Mouse (Mus musculus) E14TG2a.4 (cell line): ENCODE results near the gene Prr14.
"Not testable (repeated sequence)": the region's sequence is repeated elsewhere in the genome, so short reads cannot be mapped to it uniquely, and the experiment has no call there.

ENCODE experiments used
- H3K27me3 ChIP-seq: 2 replicates; pipeline ENCODE4 v1.6.1; 2014; ENCODE audit warnings: low read length, control low read depth; ENCODE audit not compliant: insufficient read depth
- H3K36me3 ChIP-seq: 2 replicates; pipeline ENCODE4 v1.6.1; 2014; ENCODE audit warnings: low read length, control low read depth; ENCODE audit not compliant: insufficient read depth
- H3K4me1 ChIP-seq: replicated peaks from 2 replicates; pipeline ENCODE4 v1.6.1; 2014; ENCODE audit warnings: low read depth, low read length, control low read depth
- H3K4me3 ChIP-seq: replicated peaks from 2 replicates; pipeline ENCODE4 v1.5.1; 2014; ENCODE audit warnings: mild to moderate bottlenecking, low read length
- H3K9me3 ChIP-seq: 2 replicates; pipeline ENCODE4 v1.6.1; 2014; ENCODE audit warnings: low read length, control low read depth
- CTCF ChIP-seq: conservative IDR thresholded peaks from 2 replicates; pipeline ENCODE4 v1.5.1; 2014; ENCODE audit warnings: low read length
- NANOG ChIP-seq: IDR thresholded peaks from 2 replicates; pipeline ENCODE4 v1.6.1; 2014; ENCODE audit warnings: borderline replicate concordance, low read length, mixed read lengths
- POU5F1 ChIP-seq: IDR thresholded peaks from 2 replicates; pipeline ENCODE4 v1.6.1; 2014; ENCODE audit warnings: low read length, borderline replicate concordance

Gene Prr14

DNA sequence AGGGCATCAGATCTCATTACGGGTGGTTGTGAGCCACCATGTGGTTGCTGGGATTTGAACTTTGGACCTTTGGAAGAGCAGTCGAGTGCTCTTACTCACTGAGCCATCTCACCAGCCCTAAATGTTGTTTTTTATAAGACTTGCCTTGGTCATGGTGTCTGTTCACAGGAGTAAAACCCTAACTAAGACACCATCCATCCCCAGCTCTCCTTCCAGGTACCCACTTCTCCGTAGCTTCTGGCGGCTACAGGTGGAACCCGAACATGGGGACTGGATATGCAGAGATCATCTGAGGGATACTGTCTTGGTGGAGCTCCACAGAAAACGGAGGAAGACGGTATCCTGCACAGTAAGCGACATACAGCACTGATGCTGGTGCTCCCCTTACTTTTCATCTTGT lies at the start of gene Prr14:
Gene Prr14 (plus strand): TSS at position 301 of the 400 bp plus-strand sequence.
- H3K4me3 ChIP-seq, H3K27me3 ChIP-seq, H3K4me1 ChIP-seq: not testable (repeated sequence)
- Histone ChIP-seq H3K36me3 (peaks cover 84% of the 10 kb centered on the region), H3K9me3 (peaks cover 83% of the 10 kb centered on the region)

DNA sequence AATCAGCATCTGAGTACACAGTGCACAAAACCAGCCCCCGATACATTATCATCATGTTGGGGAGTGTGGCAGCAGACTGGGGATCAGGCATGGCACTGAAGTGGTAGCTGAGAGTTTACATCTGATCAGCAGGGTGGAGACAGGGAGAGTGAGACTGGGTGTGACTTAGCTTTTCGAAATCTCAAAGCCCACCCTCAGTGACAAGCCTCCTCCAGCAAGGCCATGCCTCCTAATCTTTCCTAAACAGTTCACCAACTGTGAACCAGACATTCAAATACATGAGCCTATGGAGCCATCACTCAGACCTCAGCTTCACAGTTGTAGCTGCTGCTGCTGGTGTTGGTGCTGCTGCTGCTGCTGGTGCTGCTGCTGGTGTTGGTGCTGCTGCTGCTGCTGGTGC lies 48.0 kb upstream of the Prr14 start:
- H3K4me3 ChIP-seq, result no peak overlapping the region
- H3K4me1 ChIP-seq, result peaks cover 10% of the 10 kb centered on the region
- TF ChIP-seq CTCF, result no peak
- TF ChIP-seq NANOG, result no peak
- TF ChIP-seq POU5F1, result no peak
- peaks cover under 1% of the 10 kb centered on the region for H3K27me3 ChIP-seq
- H3K36me3 ChIP-seq, result no peaks in the 10 kb centered on the region
- no peaks in the 10 kb centered on the region for H3K9me3 ChIP-seq

DNA sequence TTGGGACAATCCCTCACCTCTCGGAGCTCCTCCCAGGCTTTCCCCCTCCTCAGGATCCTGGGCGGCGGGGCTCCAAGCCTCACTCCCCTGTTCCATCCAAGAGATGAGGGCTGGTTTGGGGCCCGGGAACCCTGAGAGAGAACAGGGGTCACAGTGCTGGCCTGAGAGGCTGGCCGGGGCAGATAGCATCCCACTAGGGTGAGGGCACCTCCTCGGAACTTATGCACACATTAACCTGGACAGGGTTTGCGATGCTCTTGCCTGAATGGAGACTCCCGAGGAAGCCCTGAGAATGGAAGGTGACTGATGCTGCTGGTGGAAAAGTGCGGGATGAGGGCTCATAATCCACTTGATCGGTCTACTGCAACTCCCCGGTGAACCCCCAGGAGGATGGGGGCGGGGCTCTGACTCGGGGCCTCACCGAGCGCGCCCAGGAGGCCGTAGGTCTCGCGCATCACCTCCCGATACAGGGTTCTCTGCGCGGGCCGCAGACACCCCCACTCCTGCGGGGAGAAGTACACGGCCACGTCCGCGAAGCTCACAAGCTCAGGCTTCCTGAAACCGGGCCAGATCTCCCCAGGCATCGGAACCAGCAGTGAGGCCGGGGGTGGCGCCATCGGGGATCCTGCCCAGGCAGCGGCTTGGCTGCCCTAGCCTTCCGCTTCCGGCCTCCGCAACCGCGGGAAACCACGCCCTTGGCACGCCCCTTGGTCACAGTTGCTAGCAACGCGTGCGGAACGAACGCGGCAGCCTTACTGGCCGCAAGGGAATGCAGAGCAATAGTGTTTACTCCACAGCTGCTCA lies 37.8 kb upstream of the Prr14 start, which contains the start of gene Zfp688:
Gene Zfp688 (minus strand): TSS at position 681 of the 804 bp plus-strand sequence.
- H3K9me3 ChIP-seq, result no peaks in the 10 kb centered on the region
- TF ChIP-seq NANOG (no peak), POU5F1 (no peak), CTCF (no peak)
- H3K4me3 ChIP-seq, result peak within 1 kb of the TSS; percentile 94
- H3K27me3 ChIP-seq, result peaks cover 14% of the 10 kb centered on the region
- H3K36me3 ChIP-seq, result peaks cover 33% of the 10 kb centered on the region
- H3K4me1 ChIP-seq, result peaks cover 59% of the 10 kb centered on the region

DNA sequence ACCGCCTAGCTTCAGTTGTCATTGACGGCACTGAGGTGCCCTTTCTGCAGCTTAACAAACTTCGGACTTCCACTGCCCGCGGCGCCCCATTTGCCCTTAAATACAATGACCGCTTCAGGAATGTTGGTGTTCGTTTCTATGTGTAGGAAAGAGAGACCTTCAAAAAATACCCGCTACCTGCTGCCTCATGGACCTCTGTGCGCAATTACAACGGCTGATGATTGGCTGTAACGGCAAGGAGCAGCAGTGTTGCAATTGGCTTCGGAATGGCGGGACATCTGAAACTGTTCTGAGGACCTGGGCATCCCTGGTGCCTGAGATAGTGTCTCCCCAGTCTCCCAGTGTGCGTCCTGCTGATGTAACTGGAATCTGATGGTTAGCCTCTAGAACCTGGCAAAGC lies 37.2 kb upstream of the Prr14 start:
- H3K9me3 ChIP-seq, result no peaks in the 10 kb centered on the region
- peaks cover 33% of the 10 kb centered on the region for H3K36me3 ChIP-seq
- TF ChIP-seq NANOG (no peak), POU5F1 (no peak), CTCF (no peak)
- peaks cover 14% of the 10 kb centered on the region for H3K27me3 ChIP-seq
- peaks cover 57% of the 10 kb centered on the region for H3K4me1 ChIP-seq
- peak overlapping the region; percentile 94 for H3K4me3 ChIP-seq

DNA sequence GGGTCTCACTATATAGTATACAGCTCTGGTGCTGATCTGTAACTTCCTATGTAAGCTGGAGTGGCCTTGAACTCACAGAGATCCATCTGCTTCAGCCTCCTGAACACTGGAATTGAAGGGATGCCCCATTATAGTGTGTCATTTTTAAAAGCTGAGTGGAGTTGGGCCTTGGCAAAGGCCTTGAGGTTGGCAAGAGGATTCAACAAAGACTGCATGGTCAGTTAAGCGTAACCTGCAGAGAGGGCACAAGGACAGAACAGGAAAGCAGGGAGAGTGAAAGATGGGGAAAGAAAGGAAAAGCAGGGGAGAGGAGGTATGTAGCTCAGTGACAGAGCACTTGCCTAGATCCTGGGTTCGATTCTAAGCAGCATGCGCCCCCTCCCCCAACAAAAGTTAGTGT lies 34.1 kb upstream of the Prr14 start:
- Histone ChIP-seq H3K36me3 (peaks cover 4% of the 10 kb centered on the region), H3K27me3 (peaks cover 25% of the 10 kb centered on the region), H3K4me1 (peaks cover 36% of the 10 kb centered on the region), H3K9me3 (no peaks in the 10 kb centered on the region), H3K4me3 (no peak overlapping the region)
- no peak for TF ChIP-seq POU5F1
- no peak for TF ChIP-seq CTCF
- TF ChIP-seq NANOG, result no peak

DNA sequence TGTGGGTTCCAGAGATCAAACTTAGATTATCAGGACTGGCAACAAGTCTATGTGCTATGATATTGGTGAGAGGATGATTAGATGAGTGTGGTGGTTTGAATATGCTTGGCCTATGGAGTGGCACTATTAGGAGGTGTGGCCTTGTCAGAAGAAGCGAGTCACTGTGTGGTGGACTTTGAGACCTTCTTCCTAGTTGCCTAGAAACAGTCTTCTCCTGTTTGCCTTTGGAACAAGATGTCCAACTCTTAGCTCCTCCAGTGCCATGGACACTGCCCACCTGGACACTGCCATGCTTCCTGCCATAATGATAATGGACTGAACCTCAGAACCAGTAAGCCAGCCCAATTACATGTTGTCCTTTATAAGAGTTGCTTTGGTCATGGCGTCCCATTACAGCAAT lies 33.5 kb upstream of the Prr14 start:
- Histone ChIP-seq H3K4me1 (peaks cover 31% of the 10 kb centered on the region), H3K9me3 (no peaks in the 10 kb centered on the region), H3K36me3 (no peaks in the 10 kb centered on the region), H3K27me3 (peaks cover 25% of the 10 kb centered on the region), H3K4me3 (no peak overlapping the region)
- TF ChIP-seq CTCF (no peak), NANOG (no peak), POU5F1 (no peak)

DNA sequence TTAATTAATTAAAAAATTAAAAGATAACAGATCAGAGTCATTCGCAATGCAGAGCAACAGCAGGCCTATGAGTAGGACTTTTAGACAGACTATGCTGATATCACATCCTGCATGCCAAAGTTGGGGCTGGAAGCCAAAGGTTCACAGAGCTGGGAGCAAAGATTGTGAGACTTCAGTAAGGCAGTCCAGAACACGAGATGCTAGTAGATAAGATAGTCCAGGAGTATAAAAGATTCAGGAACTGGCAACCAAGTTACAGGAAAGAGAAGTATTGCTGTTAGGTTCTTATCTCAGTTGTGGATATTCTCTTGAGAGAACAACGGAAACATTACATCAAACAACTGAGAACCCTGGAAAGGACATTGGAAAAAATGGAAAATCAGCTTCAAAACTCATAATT lies 33.1 kb upstream of the Prr14 start:
- no peaks in the 10 kb centered on the region for H3K36me3 ChIP-seq
- peaks cover 25% of the 10 kb centered on the region for H3K27me3 ChIP-seq
- no peak for TF ChIP-seq CTCF
- H3K4me3 ChIP-seq, result no peak overlapping the region
- H3K9me3 ChIP-seq, result no peaks in the 10 kb centered on the region
- H3K4me1 ChIP-seq, result peaks cover 26% of the 10 kb centered on the region

DNA sequence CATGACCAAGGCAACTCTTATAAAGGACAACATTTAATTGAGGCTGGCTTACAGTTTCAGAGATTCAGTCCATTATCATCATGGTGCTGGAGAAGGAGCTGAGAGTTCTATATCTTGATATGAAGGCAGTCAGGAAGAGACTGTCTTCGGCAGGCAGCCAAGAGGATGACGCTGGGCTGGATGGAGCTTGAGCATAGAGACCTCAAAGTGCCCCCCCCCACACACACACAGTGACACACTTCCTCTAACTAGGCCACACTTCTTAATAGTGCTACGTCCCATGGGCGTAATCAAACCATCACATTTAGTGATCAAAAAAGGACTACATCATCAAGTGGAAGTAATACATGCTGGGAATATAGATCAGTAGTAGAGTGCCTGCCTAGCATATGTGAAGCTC lies 24.2 kb upstream of the Prr14 start:
- no peaks in the 10 kb centered on the region for H3K4me1 ChIP-seq
- H3K9me3 ChIP-seq, result peaks cover 9% of the 10 kb centered on the region
- no peaks in the 10 kb centered on the region for H3K27me3 ChIP-seq
- TF ChIP-seq CTCF (no peak), POU5F1 (no peak), NANOG (no peak)
- no peak overlapping the region for H3K4me3 ChIP-seq
- no peaks in the 10 kb centered on the region for H3K36me3 ChIP-seq

DNA sequence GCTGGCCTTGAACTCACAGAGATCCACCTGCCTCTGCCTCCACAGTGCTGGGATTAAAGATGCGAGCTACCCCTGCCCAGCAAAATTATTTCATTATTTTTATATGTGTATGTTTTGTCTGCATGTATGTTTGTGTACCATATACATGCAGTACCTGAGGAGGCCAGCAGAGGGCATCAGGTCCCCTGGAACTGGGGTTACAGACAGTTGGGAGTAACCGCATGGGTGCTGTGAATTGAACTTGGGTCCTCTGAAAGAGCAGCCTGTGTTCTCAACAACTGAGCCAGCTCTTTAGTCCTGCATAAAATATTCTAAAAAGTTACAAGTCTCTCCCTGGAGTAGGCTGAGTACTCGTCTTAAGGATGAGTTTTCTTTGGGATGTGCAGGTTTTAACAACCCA lies 21.7 kb upstream of the Prr14 start:
- H3K36me3 ChIP-seq, result peaks cover 5% of the 10 kb centered on the region; the same call in 1 of the 2 replicates
- H3K27me3 ChIP-seq, result no peaks in the 10 kb centered on the region
- no peaks in the 10 kb centered on the region for H3K4me1 ChIP-seq
- H3K4me3 ChIP-seq, result no peak overlapping the region
- H3K9me3 ChIP-seq, result peaks cover 9% of the 10 kb centered on the region
- peak; percentile 79 for TF ChIP-seq CTCF
- no peak for TF ChIP-seq NANOG
